Mouse (Mus musculus) hindbrain, embryonic 12.5 days (tissue): ENCODE measurements at regions not wholly inside any gene's neighbourhood (a gene's known extent, or its start where the extent isn't known, plus 50 kb on each side); places are given as distances from the start of the nearest gene placed in this dataset.

Source experiments
- ATAC-seq: fragments of 200-750 bp; cut with Nextera tagmentation; 2 replicates; pipeline ENCODE4 v1.8.0; 2017; ENCODE audit warnings: moderate TSS enrichment; ENCODE audit not compliant: low FRiP score
- H3K27ac ChIP-seq: fragments of 300-500 bp; sonication (generic); 2 replicates; pipeline ENCODE4 v1.5.1; 2016; ENCODE audit warnings: mild to moderate bottlenecking
- H3K27me3 ChIP-seq: fragments of 300-500 bp; sonication (generic); 2 replicates; pipeline ENCODE4 v1.6.1; 2016; ENCODE audit warnings: mild to moderate bottlenecking
- H3K36me3 ChIP-seq: fragments of 300-500 bp; sonication (generic); 2 replicates; pipeline ENCODE4 v1.6.1; 2016; ENCODE audit warnings: mild to moderate bottlenecking
- H3K4me1 ChIP-seq: fragments of 300-500 bp; sonication (generic); 2 replicates; pipeline ENCODE4 v1.6.1; 2016
- H3K4me2 ChIP-seq: fragments of 300-500 bp; sonication (generic); replicated peaks from 2 replicates; pipeline ENCODE4 v1.6.1; 2016; ENCODE audit warnings: mild to moderate bottlenecking
- H3K4me3 ChIP-seq: fragments of 300-500 bp; sonication (generic); 2 replicates; pipeline ENCODE4 v1.5.1; 2016; ENCODE audit warnings: mild to moderate bottlenecking
- H3K9ac ChIP-seq: fragments of 300-500 bp; sonication (generic); 2 replicates; pipeline ENCODE4 v1.6.1; 2016; ENCODE audit warnings: mild to moderate bottlenecking, moderate library complexity
- H3K9me3 ChIP-seq: fragments of 300-500 bp; sonication (generic); replicated peaks from 2 replicates; pipeline ENCODE4 v1.6.1; 2016; ENCODE audit warnings: mild to moderate bottlenecking
- whole genome bisulfite sequencing: fragments of 180-500 bp; shearing (Covaris S2); methylation state at CpG from one replicate; pipeline ENCODE4 v1.1.7; 2016; 5-methylcytosine and 5-hydroxymethylcytosine counted together

DNA sequence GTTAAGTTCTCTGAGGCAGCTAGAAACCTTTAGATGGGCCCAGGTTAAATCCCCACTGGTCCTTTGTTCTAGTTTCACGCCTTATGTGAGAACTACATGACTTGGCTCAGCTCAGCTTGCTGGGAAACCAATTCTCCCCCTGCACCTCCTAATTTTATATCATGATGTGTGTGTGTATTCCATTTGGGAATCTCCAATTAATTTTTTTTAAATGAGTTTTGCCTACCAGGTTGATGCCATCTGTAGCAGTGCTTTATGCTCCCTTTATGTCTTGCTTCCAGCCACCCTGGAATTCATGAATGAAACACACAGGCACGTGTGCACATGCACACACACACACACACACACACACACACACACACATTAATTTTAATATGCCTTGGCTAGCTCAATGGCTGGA is 180.0 kb upstream of the Gli3 start:
- WGBS = 47% methylated on average over 2 of the region's 2 CpGs
- no peaks in the 10 kb centered on the region for H3K27me3 ChIP-seq

DNA sequence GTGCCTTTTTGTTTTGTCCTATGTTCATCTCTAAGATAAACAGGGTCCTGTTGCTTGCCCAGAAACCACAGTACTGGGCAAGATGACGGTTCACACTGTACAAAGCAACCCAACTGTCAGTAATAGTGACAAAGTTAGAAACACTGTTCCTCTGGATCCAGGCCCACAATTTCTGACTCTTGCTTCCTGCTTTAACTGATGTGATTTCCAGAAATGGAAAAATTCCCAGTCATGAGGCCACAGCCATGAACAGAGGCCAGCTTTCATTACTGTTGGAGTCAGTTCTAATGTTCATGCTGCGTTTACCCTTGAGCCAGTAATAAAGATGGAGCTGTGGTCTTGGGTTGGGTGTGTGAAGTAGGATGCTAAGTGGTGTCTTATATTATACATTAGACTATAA is 164.6 kb upstream of the Gli3 start:
- no peak overlapping the region for H3K4me3 ChIP-seq
- no peak overlapping the region for H3K9ac ChIP-seq
- H3K27me3 ChIP-seq = no peaks in the 10 kb centered on the region
- no peaks in the 10 kb centered on the region for H3K36me3 ChIP-seq
- H3K9me3 ChIP-seq = no peaks in the 10 kb centered on the region
- no peak overlapping the region for H3K27ac ChIP-seq
- no peak overlapping the region for H3K4me2 ChIP-seq
- no peak for ATAC-seq
- WGBS = 86% methylated on average over 2 of the region's 2 CpGs
- H3K4me1 ChIP-seq = no peaks in the 10 kb centered on the region

More for the DNA sequence above, 180.0 kb upstream of the Gli3 start:
- Histone ChIP-seq H3K27ac (no peak overlapping the region), H3K36me3 (no peaks in the 10 kb centered on the region), H3K4me2 (no peak overlapping the region), H3K4me3 (no peak overlapping the region), H3K9ac (no peak overlapping the region), H3K9me3 (peaks cover 5% of the 10 kb centered on the region; the same call in 1 of the 2 replicates), H3K4me1 (no peaks in the 10 kb centered on the region)
- no peak for ATAC-seq

- Histone ChIP-seq H3K4me2 (no peak overlapping the region), H3K9me3 (no peaks in the 10 kb centered on the region), H3K4me3 (no peak overlapping the region), H3K4me1 (no peaks in the 10 kb centered on the region), H3K9ac (no peak overlapping the region), H3K27me3 (no peaks in the 10 kb centered on the region), H3K27ac (no peak overlapping the region), H3K36me3 (no peaks in the 10 kb centered on the region)
- ATAC-seq = no peak
- 64% methylated on average over 4 of the region's 4 CpGs for WGBS
Observed at GRCm38 (mm10) chr13:15325413-15325812, 137.6 kb upstream of the Gli3 start.

- Histone ChIP-seq H3K9ac (no peak overlapping the region), H3K9me3 (no peaks in the 10 kb centered on the region), H3K36me3 (no peaks in the 10 kb centered on the region), H3K4me3 (no peak overlapping the region), H3K27me3 (no peaks in the 10 kb centered on the region), H3K4me1 (no peaks in the 10 kb centered on the region), H3K4me2 (no peak overlapping the region), H3K27ac (no peak overlapping the region)
- 91% methylated on average over 3 of the region's 3 CpGs for WGBS
- ATAC-seq = no peak
Observed at GRCm38 (mm10) chr13:15326146-15326545, 136.9 kb upstream of the Gli3 start.

- no peak overlapping the region for H3K4me3 ChIP-seq
- H3K36me3 ChIP-seq = no peaks in the 10 kb centered on the region
- H3K4me2 ChIP-seq = no peak overlapping the region
- no peaks in the 10 kb centered on the region for H3K9me3 ChIP-seq
- H3K4me1 ChIP-seq = no peaks in the 10 kb centered on the region
- no peak overlapping the region for H3K9ac ChIP-seq
- H3K27me3 ChIP-seq = no peaks in the 10 kb centered on the region
- H3K27ac ChIP-seq = no peak overlapping the region
- 89% methylated on average over 3 of the region's 3 CpGs for WGBS
- ATAC-seq = no peak
Observed at GRCm38 (mm10) chr13:15329561-15329960, 133.5 kb upstream of the Gli3 start.

DNA sequence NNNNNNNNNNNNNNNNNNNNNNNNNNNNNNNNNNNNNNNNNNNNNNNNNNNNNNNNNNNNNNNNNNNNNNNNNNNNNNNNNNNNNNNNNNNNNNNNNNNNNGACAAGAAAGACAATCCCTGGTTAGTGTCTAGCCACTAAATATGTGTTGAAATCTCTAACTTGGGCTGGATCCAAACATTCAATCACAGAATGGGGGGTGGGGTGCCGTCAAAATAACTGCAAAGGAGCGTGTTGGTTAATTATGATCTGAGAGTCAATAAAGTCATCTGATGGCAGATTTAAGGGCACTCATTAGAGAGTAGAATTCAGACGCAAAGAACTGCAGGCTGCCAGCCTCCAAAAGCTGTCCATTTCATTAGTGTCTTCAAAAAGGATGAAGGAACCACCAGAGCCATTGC is 119.6 kb upstream of the Gli3 start:
- 66% methylated on average over 3 of the region's 3 CpGs for WGBS
- no peak overlapping the region for H3K9ac ChIP-seq

DNA sequence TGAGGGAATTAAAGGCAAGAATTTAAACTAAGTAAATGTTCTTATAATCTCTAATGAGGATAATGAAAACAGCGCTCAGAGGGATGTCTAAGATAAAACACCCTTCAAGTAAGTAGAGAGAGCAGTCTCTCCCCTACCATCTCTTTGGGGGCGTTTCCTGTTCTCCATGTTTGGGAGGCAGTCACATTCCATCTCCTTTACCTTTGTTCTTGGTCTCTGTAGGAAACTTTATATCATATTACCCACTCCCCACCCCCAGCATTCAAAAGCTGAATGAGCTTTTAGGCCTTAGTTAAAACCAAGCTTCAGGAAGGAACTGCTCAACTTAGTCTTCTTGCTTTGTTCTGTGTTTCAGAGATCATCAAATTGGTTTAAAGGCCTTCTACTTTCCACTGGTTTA is 116.2 kb upstream of the Gli3 start:
- Histone ChIP-seq H3K36me3 (no peaks in the 10 kb centered on the region), H3K27ac (no peak overlapping the region), H3K9ac (no peak overlapping the region), H3K9me3 (no peaks in the 10 kb centered on the region), H3K27me3 (no peaks in the 10 kb centered on the region), H3K4me1 (no peaks in the 10 kb centered on the region), H3K4me3 (no peak overlapping the region), H3K4me2 (no peak overlapping the region)
- ATAC-seq = no peak
- 33% methylated on average over 2 of the region's 2 CpGs for WGBS

More for the DNA sequence above, 119.6 kb upstream of the Gli3 start:
- H3K9me3 ChIP-seq = no peaks in the 10 kb centered on the region
- no peak overlapping the region for H3K4me2 ChIP-seq
- ATAC-seq = no peak
- no peak overlapping the region for H3K4me3 ChIP-seq
- H3K4me1 ChIP-seq = no peaks in the 10 kb centered on the region
- no peak overlapping the region for H3K27ac ChIP-seq
- no peaks in the 10 kb centered on the region for H3K27me3 ChIP-seq
- H3K36me3 ChIP-seq = no peaks in the 10 kb centered on the region

DNA sequence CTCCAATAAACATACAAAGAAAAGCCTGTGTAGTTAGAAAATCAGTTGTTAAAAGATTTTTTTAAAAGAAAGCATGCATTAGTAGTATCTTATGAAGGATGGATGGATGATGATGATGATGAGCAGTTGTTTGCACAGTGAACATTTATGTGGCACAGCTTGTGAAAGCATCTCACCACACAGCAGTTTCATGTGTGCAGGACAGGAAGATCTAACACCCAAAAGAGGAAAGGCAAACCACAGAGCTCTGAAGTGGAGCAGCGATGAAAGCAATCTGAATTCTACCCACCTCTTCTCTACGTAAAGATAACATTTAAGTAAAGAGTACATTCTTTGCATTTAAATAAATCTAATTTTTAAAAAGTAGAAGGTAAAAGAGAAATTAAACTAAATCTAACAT is 96.6 kb upstream of the Gli3 start:
- Histone ChIP-seq H3K4me1 (no peaks in the 10 kb centered on the region), H3K27ac (no peak overlapping the region), H3K4me3 (no peak overlapping the region), H3K36me3 (no peaks in the 10 kb centered on the region), H3K4me2 (no peak overlapping the region), H3K9me3 (no peaks in the 10 kb centered on the region), H3K27me3 (no peaks in the 10 kb centered on the region), H3K9ac (no peak overlapping the region)
- 96% methylated on average over 2 of the region's 2 CpGs for WGBS
- no peak for ATAC-seq

DNA sequence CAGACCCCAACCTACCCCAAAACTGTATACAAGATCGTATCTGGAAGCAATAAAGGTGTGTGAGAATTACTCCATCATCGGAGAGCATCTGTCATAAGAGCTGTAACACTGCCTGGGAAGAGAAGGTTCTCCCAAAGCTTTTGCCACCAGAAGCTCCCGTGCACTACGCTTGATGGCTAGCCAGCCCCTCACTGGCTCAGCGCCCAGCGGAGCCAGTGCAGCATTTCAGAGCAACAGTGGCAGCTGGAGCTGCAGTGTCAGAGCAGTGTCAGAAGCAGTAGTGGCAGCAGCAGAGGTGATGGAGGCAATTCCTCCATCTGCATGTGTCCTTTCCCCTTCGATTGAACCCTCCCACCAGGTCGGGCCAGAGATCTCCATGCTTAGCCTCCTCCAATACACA is 83.0 kb upstream of the Gli3 start:
- Histone ChIP-seq H3K9me3 (no peaks in the 10 kb centered on the region), H3K4me1 (no peaks in the 10 kb centered on the region), H3K4me2 (no peak overlapping the region), H3K27ac (no peak overlapping the region), H3K4me3 (no peak overlapping the region), H3K9ac (no peak overlapping the region), H3K27me3 (no peaks in the 10 kb centered on the region), H3K36me3 (no peaks in the 10 kb centered on the region)
- WGBS = 83% methylated on average over 8 of the region's 8 CpGs
- ATAC-seq = no peak

DNA sequence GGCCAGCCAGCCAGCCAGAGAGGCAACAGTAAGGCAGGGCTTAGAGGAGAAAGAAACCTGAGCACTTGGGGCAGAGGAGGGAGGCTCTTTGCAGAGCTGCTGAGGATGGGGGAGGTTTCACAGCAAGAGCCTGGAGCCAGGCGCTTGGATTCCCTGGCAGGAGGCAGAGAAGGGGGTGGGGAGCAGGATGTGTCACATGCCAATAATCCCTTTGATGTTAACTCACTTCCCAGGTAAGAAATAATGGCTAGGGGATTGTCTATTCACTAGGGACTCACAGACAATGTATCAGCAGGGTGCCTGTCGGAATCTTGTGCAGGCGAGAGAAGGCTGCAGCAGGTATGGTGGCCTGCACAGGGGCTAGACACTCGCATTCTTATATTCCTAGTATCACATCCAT is 67.8 kb upstream of the Gli3 start:
- Histone ChIP-seq H3K4me2 (0 out of 2 replicates have a peak overlapping the region, but pooled peaks have one; percentile 19), H3K9me3 (no peaks in the 10 kb centered on the region), H3K4me1 (peaks cover 10% of the 10 kb centered on the region), H3K36me3 (no peaks in the 10 kb centered on the region), H3K27ac (no peak overlapping the region), H3K9ac (no peak overlapping the region), H3K4me3 (no peak overlapping the region), H3K27me3 (no peaks in the 10 kb centered on the region)
- 12% methylated on average over 4 of the region's 4 CpGs for WGBS
- ATAC-seq = 0 out of 2 replicates have a peak, but pooled peaks have one; percentile 43

DNA sequence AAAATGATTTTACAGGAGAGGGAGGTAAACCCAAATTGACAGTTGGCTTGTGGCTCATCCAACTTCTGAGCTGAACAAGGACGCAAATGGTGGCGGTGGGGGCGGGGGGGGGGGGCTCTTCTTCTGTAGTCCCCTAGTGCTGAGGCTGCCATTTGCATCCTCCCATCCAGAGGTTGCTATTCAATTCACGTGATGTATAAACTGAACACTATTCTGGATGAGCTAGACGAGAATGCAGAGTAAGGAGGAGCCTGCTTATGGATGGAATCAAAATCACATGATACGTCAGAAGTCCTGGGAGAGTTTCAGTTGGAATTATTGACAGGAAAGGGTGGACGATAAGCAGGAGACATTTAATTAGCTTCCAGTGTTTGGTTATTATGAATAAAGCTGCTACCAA is 67.3 kb upstream of the Gli3 start:
- H3K4me1 ChIP-seq = peaks cover 10% of the 10 kb centered on the region
- H3K9ac ChIP-seq = no peak overlapping the region
- peak; percentile 63; the same call in 1 of the 2 replicates for ATAC-seq
- no peak overlapping the region for H3K4me2 ChIP-seq
- 24% methylated on average over 7 of the region's 7 CpGs for WGBS
- no peaks in the 10 kb centered on the region for H3K27me3 ChIP-seq
- H3K36me3 ChIP-seq = no peaks in the 10 kb centered on the region
- no peaks in the 10 kb centered on the region for H3K9me3 ChIP-seq
- H3K27ac ChIP-seq = no peak overlapping the region
- H3K4me3 ChIP-seq = no peak overlapping the region

DNA sequence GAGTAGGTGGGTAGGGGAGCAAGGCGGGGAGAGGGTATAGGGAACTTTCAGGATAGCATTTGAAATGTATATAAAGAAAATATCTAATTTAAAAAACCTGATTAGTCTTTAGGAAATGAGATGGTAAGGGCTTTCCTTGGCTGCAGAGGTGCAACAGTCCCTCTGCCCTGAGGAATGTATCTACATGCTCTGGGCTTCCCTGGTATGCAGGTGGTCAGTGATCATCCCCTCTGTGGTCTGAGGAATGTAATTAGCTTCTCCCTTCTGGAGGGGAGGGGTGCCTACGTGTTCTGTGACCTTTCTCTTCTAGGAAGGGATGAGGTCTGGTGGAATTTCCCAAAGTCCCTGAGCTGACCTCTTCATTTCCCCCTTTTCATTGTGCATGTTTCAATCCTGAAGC is 64.4 kb upstream of the Gli3 start:
- Histone ChIP-seq H3K27ac (no peak overlapping the region), H3K9ac (no peak overlapping the region), H3K4me2 (no peak overlapping the region), H3K36me3 (no peaks in the 10 kb centered on the region), H3K4me3 (no peak overlapping the region), H3K9me3 (no peaks in the 10 kb centered on the region), H3K27me3 (no peaks in the 10 kb centered on the region), H3K4me1 (peaks cover 10% of the 10 kb centered on the region)
- WGBS = 68% methylated on average over 2 of the region's 2 CpGs
- ATAC-seq = no peak
